Mouse (Mus musculus): ENCODE measurements around the gene Papss2. TPM values are rescaled to one million over a fixed set of nuclear protein-coding genes. Genes with fewer than 3 reads are reported as not detected.

Gene Papss2
- polyA plus RNA-seq (2014; fragmentation: Nextera tagmentation; extraction: Ambion mirVana): 5.5 and 8.2 TPM in 2 replicates

DNA sequence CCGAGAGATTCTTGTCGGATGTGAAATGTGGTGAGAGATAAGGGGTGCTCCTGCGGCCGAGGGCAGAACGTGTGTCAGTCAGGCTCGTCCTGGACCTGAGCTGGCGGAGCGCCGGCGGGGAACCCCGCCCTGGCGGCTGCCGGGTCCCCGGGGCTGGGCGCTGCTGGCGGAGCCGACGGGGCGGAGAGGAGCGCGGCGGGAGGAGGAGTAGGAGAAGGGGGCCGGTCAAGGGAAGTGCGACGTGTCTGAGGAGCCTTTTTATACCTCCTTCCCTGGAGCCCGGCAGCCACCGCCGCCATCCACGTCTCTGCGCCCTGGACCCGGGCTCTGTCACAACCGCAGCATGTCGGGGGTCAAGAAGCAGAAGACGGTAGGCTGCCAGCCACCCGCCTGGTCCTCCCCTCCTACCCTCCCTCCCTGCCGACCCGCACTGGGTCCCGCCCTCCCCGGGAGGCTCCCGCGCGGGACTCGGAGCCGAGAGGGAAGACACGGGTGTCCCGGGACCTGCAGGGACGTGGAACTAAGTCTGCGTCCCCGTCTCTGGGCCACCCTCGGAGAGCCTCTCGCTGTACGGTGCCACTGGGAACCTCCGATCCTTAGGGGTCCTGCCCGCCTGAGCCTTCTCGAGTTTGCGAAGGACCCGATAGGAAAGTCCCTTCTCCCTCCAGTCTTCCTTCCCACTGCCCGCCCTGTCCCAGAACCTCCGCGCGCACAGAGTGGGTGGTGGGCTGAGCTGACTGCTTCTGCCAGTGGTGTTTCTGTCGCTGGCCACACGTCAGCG, at the start of gene Papss2:
TSS of gene Papss2 (plus strand) at position 285 of the 781 bp plus-strand sequence.
- Histone ChIP-seq H3K36me3 (replicated peaks; ENCODE audit: control insufficient read depth, insufficient read depth, low read depth, low read length) (no peaks in the 10 kb centered on the region), H3K4me2 (ENCODE audit: low read depth, low read length) (peak within 1 kb of the TSS; percentile 75), H3K4me1 (ENCODE audit: control insufficient read depth, insufficient read depth, low read length) (no peaks in the 10 kb centered on the region), H3K27ac (replicated peaks; ENCODE audit: low read depth, low read length) (no peak within 1 kb of the TSS), H3K4me3 (ENCODE audit: low read depth, low read length) (peak within 1 kb of the TSS; percentile 41), H3K27me3 (ENCODE audit: control insufficient read depth, insufficient read depth, low read length) (peaks cover 8% of the 10 kb centered on the region), H3K9me3 (replicated peaks; ENCODE audit: control insufficient read depth, low read length) (no peaks in the 10 kb centered on the region), H3K9ac (replicated peaks; ENCODE audit: low read length) (peak within 1 kb of the TSS; percentile 14)
- DNase-seq (ENCODE audit: low spot score) (peak; percentile 50), ATAC-seq (replicated peaks; ENCODE audit: insufficient number of reproducible peaks, low FRiP score, low TSS enrichment, low read depth) (peak; percentile 52)
- under 1% methylated on average over 53 of the region's 64 CpGs for WGBS

- Histone ChIP-seq H3K36me3 (replicated peaks; ENCODE audit: control insufficient read depth, insufficient read depth, low read depth, low read length) (no peaks in the 10 kb centered on the region), H3K27ac (replicated peaks; ENCODE audit: low read depth, low read length) (no peak overlapping the region), H3K4me2 (ENCODE audit: low read depth, low read length) (no peak overlapping the region), H3K9ac (replicated peaks; ENCODE audit: low read length) (no peak overlapping the region), H3K4me3 (ENCODE audit: low read depth, low read length) (no peak overlapping the region), H3K27me3 (ENCODE audit: control insufficient read depth, insufficient read depth, low read length) (no peaks in the 10 kb centered on the region), H3K4me1 (ENCODE audit: control insufficient read depth, insufficient read depth, low read length) (no peaks in the 10 kb centered on the region), H3K9me3 (replicated peaks; ENCODE audit: control insufficient read depth, low read length) (no peaks in the 10 kb centered on the region)
- ATAC-seq (replicated peaks; ENCODE audit: insufficient number of reproducible peaks, low FRiP score, low TSS enrichment, low read depth): no peak
- 79% methylated on average over 3 of the region's 3 CpGs for WGBS
- no peak for DNase-seq (ENCODE audit: low spot score)
Observed at GRCm38 (mm10) chr19:32547396-32547795, 48.2 kb upstream of the Papss2 start.

DNA sequence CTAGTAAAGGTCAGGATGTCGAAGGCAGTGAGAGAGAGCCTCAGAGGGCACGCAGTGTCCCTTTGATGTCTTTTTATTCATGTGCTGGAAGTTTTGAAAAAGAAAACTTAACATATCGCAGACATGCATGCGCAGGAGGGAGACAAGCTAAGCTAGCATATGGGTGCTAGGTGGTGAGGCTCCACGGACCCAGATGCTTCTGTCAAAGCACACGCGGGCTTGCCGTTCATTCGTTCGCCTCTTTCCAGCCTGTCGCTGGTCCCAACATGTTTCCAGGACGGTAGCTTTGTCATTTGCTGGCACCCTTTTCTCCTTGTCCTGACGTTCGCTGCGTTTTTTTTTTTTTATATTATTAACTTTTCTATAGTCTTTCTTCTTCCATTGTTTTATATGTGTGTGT, 47.4 kb upstream of the Papss2 start:
- no peaks in the 10 kb centered on the region for H3K36me3 ChIP-seq (replicated peaks; ENCODE audit: control insufficient read depth, insufficient read depth, low read depth, low read length)
- H3K9ac ChIP-seq (replicated peaks; ENCODE audit: low read length): no peak overlapping the region
- no peaks in the 10 kb centered on the region for H3K4me1 ChIP-seq (ENCODE audit: control insufficient read depth, insufficient read depth, low read length)
- no peak overlapping the region for H3K27ac ChIP-seq (replicated peaks; ENCODE audit: low read depth, low read length)
- DNase-seq (ENCODE audit: low spot score) (no peak), ATAC-seq (replicated peaks; ENCODE audit: insufficient number of reproducible peaks, low FRiP score, low TSS enrichment, low read depth) (no peak)
- H3K9me3 ChIP-seq (replicated peaks; ENCODE audit: control insufficient read depth, low read length): no peaks in the 10 kb centered on the region
- no peak overlapping the region for H3K4me2 ChIP-seq (ENCODE audit: low read depth, low read length)
- H3K4me3 ChIP-seq (ENCODE audit: low read depth, low read length): no peak overlapping the region
- 88% methylated on average over 15 of the region's 15 CpGs for WGBS
- H3K27me3 ChIP-seq (ENCODE audit: control insufficient read depth, insufficient read depth, low read length): no peaks in the 10 kb centered on the region

DNA sequence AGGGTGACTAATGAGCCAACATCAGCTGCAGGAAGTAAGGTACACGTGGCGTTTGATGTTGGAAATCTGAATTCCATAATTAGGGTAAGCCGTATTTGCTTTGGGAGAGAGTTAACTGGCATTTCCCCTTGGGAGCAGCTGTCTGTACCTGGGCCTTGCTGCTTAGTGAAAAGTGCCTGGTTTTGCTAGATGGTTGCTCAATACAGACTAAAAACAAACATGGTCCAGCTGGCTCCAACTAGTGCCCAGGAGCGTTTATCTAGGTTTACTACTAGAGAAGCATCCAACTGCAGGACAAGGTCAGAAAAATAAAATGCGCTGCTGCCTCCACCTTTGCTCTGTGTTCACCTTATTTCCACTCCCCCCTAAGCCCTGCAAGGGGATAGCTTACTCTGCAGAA, 45.1 kb upstream of the Papss2 start:
- DNase-seq (ENCODE audit: low spot score): peak; percentile 5
- WGBS: 52% methylated on average over 5 of the region's 5 CpGs

GRCm38 (mm10) chr19:32551442-32551841, 44.1 kb upstream of the Papss2 start:
- no peak for DNase-seq (ENCODE audit: low spot score)
- H3K4me2 ChIP-seq (ENCODE audit: low read depth, low read length): no peak overlapping the region

More for the DNA sequence above, 45.1 kb upstream of the Papss2 start:
- ATAC-seq (replicated peaks; ENCODE audit: insufficient number of reproducible peaks, low FRiP score, low TSS enrichment, low read depth): no peak
- no peaks in the 10 kb centered on the region for H3K36me3 ChIP-seq (replicated peaks; ENCODE audit: control insufficient read depth, insufficient read depth, low read depth, low read length)
- no peak overlapping the region for H3K4me3 ChIP-seq (ENCODE audit: low read depth, low read length)
- no peak overlapping the region for H3K9ac ChIP-seq (replicated peaks; ENCODE audit: low read length)
- H3K27me3 ChIP-seq (ENCODE audit: control insufficient read depth, insufficient read depth, low read length): no peaks in the 10 kb centered on the region
- H3K4me2 ChIP-seq (ENCODE audit: low read depth, low read length): no peak overlapping the region
- no peaks in the 10 kb centered on the region for H3K9me3 ChIP-seq (replicated peaks; ENCODE audit: control insufficient read depth, low read length)
- no peaks in the 10 kb centered on the region for H3K4me1 ChIP-seq (ENCODE audit: control insufficient read depth, insufficient read depth, low read length)
- H3K27ac ChIP-seq (replicated peaks; ENCODE audit: low read depth, low read length): no peak overlapping the region

GRCm38 (mm10) chr19:32552106-32552505, 43.5 kb upstream of the Papss2 start:
- no peak for DNase-seq (ENCODE audit: low spot score)
- Histone ChIP-seq H3K4me1 (ENCODE audit: control insufficient read depth, insufficient read depth, low read length) (no peaks in the 10 kb centered on the region), H3K27me3 (ENCODE audit: control insufficient read depth, insufficient read depth, low read length) (no peaks in the 10 kb centered on the region), H3K4me2 (ENCODE audit: low read depth, low read length) (no peak overlapping the region), H3K27ac (replicated peaks; ENCODE audit: low read depth, low read length) (no peak overlapping the region), H3K9ac (replicated peaks; ENCODE audit: low read length) (no peak overlapping the region), H3K36me3 (replicated peaks; ENCODE audit: control insufficient read depth, insufficient read depth, low read depth, low read length) (no peaks in the 10 kb centered on the region), H3K9me3 (replicated peaks; ENCODE audit: control insufficient read depth, low read length) (no peaks in the 10 kb centered on the region), H3K4me3 (ENCODE audit: low read depth, low read length) (no peak overlapping the region)
- no peak for ATAC-seq (replicated peaks; ENCODE audit: insufficient number of reproducible peaks, low FRiP score, low TSS enrichment, low read depth)
- WGBS: 84% methylated on average over 1 of the region's 1 CpGs

More at GRCm38 (mm10) chr19:32551442-32551841, 44.1 kb upstream of the Papss2 start:
- 74% methylated on average over 3 of the region's 3 CpGs for WGBS
- H3K9me3 ChIP-seq (replicated peaks; ENCODE audit: control insufficient read depth, low read length): no peaks in the 10 kb centered on the region
- no peaks in the 10 kb centered on the region for H3K4me1 ChIP-seq (ENCODE audit: control insufficient read depth, insufficient read depth, low read length)
- ATAC-seq (replicated peaks; ENCODE audit: insufficient number of reproducible peaks, low FRiP score, low TSS enrichment, low read depth): no peak
- H3K27ac ChIP-seq (replicated peaks; ENCODE audit: low read depth, low read length): no peak overlapping the region
- H3K9ac ChIP-seq (replicated peaks; ENCODE audit: low read length): no peak overlapping the region
- no peaks in the 10 kb centered on the region for H3K36me3 ChIP-seq (replicated peaks; ENCODE audit: control insufficient read depth, insufficient read depth, low read depth, low read length)
- no peaks in the 10 kb centered on the region for H3K27me3 ChIP-seq (ENCODE audit: control insufficient read depth, insufficient read depth, low read length)
- no peak overlapping the region for H3K4me3 ChIP-seq (ENCODE audit: low read depth, low read length)

- no peaks in the 10 kb centered on the region for H3K4me1 ChIP-seq (ENCODE audit: control insufficient read depth, insufficient read depth, low read length)
- ATAC-seq (replicated peaks; ENCODE audit: insufficient number of reproducible peaks, low FRiP score, low TSS enrichment, low read depth): no peak
- no peak overlapping the region for H3K4me2 ChIP-seq (ENCODE audit: low read depth, low read length)
- no peak overlapping the region for H3K27ac ChIP-seq (replicated peaks; ENCODE audit: low read depth, low read length)
- no peak for DNase-seq (ENCODE audit: low spot score)
- no peak overlapping the region for H3K9ac ChIP-seq (replicated peaks; ENCODE audit: low read length)
- H3K36me3 ChIP-seq (replicated peaks; ENCODE audit: control insufficient read depth, insufficient read depth, low read depth, low read length): no peaks in the 10 kb centered on the region
- H3K9me3 ChIP-seq (replicated peaks; ENCODE audit: control insufficient read depth, low read length): no peaks in the 10 kb centered on the region
- 75% methylated on average over 3 of the region's 3 CpGs for WGBS
- no peaks in the 10 kb centered on the region for H3K27me3 ChIP-seq (ENCODE audit: control insufficient read depth, insufficient read depth, low read length)
- no peak overlapping the region for H3K4me3 ChIP-seq (ENCODE audit: low read depth, low read length)
Observed at GRCm38 (mm10) chr19:32553310-32553709, 42.3 kb upstream of the Papss2 start.

GRCm38 (mm10) chr19:32555257-32555656, 40.3 kb upstream of the Papss2 start:
- H3K9me3 ChIP-seq (replicated peaks; ENCODE audit: control insufficient read depth, low read length): no peaks in the 10 kb centered on the region
- no peak overlapping the region for H3K9ac ChIP-seq (replicated peaks; ENCODE audit: low read length)
- no peaks in the 10 kb centered on the region for H3K4me1 ChIP-seq (ENCODE audit: control insufficient read depth, insufficient read depth, low read length)
- ATAC-seq (replicated peaks; ENCODE audit: insufficient number of reproducible peaks, low FRiP score, low TSS enrichment, low read depth): no peak
- no peaks in the 10 kb centered on the region for H3K27me3 ChIP-seq (ENCODE audit: control insufficient read depth, insufficient read depth, low read length)
- DNase-seq (ENCODE audit: low spot score): peak; percentile 31
- no peaks in the 10 kb centered on the region for H3K36me3 ChIP-seq (replicated peaks; ENCODE audit: control insufficient read depth, insufficient read depth, low read depth, low read length)
- 31% methylated on average over 3 of the region's 3 CpGs for WGBS
- no peak overlapping the region for H3K4me3 ChIP-seq (ENCODE audit: low read depth, low read length)
- H3K27ac ChIP-seq (replicated peaks; ENCODE audit: low read depth, low read length): no peak overlapping the region
- no peak overlapping the region for H3K4me2 ChIP-seq (ENCODE audit: low read depth, low read length)

Measured in embryonic facial prominence, embryonic 11.5 days (tissue).